Mouse (Mus musculus): Measurements from ENCODE around the gene Pth2.

- no peak for TF ChIP-seq POLR2A (IDR thresholded peaks at IDR 0.05; ENCODE audit: extremely low read depth, insufficient read depth, low read length)
- TF ChIP-seq CTCF (IDR thresholded peaks at IDR 0.05; ENCODE audit: low read depth, low read length) = no peak
Measured at GRCm38 (mm10) chr7:45180896-45181477, at the start of gene Pth2.
